Mouse (Mus musculus) skeletal muscle tissue, adult 2 months (tissue): ENCODE measurements around the gene Chd6.

Experiments
- DNase-seq: peaks from one replicate; pipeline ENCODE4 v3.0.0-alpha.2; 2012; ENCODE audit warnings: low read depth, low spot score

The Chd6 gene

DNA sequence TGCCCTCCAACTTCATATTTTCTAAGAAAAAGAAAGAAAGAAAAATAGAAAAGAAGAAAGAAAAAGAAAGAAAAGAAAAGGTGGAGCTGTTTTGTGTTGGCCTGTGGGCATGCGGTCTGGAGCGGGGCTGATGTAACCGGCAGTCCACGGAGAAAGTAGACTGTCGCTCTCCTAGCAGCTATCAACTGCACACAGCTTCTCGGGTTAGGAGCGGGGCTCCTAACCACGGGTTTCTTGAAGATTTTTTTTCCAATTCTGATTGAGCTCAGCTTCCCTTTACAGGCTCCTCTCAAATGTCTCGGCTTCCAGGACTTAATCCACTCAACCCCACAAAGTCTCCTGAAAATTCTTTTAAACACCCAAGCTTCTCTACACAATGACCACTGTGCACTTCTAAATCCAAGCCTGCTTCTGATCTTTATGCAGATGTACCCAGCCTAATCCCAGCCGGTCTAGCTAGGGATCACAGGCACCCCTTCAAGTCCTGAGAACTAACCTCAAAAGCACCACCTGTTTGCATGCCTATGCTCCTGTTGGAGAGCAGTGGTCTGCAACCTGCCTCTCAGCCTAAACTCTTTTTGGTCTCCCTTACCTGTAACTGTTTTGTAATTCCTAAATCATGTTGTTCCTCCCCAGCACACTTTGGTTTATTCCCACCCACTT, 42.6 kb downstream of the Chd6 start:
- no peak for DNase-seq

DNA sequence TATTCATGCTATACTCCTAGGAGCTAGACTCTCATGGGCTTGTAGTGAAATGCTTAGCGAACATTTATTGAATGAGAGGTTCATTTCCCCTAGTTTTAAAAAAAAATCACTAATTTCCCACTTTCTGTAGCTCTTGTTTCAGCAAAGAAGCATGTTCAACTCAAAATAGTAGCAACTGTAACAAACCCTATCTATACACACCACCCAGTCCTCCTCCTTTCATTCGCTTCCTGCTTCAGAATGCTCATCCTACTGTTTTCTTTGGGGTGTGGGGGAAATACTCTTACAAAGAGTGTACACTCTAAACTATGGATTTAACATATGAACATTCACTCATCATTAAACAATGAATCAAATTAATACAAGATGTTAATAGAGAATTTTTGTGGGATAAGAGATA, 43.3 kb downstream of the Chd6 start:
- no peak for DNase-seq

DNA sequence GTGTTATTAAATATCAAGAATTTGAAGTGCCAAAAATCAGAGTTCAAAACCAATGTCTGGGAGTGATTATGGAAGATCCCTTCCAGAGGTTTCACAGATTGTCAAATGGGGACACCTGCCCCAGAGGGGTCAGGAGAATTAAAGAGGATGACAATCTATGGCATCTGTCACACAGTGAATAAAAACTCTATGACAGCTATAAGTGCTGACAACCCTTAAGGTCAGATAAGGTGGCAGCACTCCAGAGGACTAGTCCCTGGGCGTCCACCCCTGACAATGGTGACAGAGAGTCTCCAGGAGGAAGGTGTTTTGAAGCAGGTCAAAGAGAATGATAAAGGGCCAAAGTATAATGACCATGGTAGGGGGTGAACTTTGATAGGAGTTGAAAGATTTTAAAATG, 44.0 kb downstream of the Chd6 start:
- no peak for DNase-seq

DNA sequence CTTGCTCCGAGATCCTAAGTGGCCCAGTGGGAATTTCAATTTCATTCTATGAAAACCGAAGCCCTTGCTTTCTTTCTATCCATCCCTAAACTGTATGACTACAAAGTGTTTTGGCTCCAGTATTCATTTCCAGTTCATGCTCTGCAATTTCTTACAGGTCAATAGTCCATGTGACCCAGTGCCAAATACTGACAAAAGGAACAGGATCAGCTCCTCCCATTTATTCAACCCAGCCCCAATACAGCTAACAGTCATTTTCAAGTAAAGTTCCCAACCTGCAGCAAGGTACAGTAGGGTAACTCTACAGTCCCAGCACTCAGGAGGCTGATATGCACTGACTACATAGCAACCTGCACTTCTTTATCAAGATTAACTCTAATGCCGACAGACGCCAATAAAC, 50.0 kb downstream of the Chd6 start:
- DNase-seq, result no peak

DNA sequence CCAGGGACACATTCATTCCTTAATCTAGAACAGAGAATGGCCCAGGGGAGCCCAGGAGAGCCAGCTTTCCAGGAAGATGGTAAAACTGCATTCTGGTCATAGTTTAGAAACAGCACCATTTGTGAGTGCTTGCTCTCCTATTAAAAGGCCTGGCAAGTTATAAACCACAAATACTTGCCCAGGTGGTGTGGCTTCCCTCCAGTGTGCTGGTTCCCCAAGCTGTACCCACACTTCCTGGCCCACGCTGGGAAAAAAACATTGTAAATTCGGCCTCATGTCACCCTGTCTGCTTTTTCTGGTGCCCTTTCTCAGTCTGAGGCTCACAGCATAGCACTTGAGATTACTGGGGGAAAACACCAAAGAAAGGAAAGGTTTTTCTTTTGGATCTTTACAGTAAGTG, 55.1 kb downstream of the Chd6 start:
- no peak for DNase-seq

DNA sequence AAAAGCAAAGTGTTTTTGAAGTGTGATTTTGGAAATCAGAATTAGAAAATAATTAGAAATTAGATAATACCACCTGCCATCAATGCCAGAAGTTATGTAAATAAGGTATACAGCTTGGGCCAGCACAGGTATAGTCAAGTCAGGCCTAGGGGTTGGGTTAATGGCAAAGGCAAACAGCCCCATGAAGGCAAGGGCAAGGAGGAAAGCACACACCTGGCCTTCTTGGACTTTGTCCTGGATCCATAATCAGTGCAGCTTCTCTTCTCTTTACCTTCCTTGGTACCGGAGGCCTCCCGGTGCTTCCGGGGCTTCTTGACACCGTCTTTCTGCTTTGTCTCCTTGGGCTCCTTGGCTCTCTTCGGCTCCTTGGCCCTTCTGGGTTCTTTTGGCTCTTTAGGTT, 56.7 kb downstream of the Chd6 start:
- no peak for DNase-seq

DNA sequence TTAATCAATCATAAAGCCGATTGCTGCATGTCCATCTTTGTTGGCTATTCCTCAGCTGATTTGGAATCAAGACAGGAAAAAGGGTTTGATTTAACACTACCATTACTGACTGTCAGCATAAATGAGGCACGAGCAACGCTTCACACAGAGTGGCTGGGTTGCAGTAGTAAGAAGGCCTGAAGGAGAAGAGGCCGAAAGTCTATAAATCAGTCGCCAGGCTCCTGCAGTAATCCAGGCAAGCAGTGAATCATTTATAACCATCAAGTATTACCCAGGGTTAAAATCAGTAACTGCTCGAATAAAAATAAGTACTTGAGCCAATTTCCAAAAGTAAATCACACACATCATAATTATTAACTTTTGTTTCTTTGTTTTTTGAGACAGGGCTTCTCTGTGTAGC, 59.4 kb downstream of the Chd6 start:
- no peak for DNase-seq

DNA sequence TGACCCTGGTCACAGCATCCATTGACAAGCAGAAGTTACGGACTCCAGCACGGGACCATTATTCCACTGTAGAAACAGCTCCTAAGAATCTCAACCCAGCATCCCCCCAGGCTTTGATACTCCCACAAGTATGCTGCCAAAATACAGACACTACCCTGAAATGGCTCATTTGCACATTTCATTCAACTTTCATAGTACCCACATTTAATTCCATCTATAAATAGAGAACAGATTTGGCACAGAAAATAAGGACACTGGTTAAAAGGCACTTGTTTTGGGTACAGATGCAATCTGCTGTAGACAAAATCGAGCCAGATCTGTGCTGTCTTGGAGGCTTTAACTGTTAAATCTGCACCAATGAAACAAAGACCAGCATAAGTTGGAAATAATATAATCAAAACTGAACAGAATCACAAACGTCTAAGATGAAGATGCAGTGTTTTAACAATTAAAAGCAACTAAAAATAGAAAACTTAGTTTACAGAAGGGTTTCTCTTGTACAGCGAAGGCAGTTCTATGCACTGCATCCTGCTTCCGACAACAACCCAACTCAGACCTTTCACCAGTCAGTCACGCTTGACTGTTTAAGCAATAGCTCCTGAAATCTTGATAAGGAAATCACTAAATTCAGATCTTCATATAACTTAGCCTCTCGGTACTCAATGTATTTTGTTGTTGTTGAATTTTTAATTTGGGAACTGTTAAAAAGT, 64.2 kb downstream of the Chd6 start:
- DNase-seq, result no peak

DNA sequence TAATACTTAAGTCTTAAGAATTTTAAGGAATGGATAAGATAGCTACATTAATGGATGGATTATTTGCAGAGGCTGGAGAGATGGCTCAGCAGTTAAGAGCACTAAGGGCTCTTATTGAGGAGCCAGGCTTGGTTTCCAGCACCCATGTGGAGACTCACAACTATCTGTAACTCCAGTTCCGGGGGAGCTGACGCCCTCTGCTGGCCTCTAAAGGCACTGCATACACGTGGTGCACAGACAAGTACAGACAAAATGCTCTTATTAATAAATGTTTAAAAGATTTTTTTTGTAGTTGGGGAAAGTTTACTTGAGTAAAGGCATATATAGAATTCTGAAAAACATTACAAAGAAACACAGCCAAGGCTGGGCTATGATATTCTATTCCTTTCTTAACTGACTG, 66.0 kb downstream of the Chd6 start:
- no peak for DNase-seq

DNA sequence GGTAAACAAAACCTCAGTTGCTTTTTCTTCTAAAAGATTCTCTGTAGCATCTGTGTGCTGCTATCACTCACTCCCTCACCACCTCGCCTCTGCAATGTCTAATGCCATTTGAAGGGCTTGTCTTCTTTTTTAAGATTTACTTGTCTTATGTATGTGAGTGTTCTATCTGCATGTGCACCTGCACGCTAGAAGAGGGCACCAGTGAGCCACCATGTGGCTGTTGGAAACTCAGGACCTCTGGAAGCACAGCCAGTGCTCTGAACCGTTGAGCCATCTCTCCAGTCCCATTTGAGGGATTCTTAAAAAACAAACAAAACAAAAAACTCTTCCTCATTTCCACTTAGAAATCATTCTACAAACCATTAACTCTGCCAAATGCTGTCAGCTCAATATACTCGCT, 68.1 kb downstream of the Chd6 start:
- no peak for DNase-seq

DNA sequence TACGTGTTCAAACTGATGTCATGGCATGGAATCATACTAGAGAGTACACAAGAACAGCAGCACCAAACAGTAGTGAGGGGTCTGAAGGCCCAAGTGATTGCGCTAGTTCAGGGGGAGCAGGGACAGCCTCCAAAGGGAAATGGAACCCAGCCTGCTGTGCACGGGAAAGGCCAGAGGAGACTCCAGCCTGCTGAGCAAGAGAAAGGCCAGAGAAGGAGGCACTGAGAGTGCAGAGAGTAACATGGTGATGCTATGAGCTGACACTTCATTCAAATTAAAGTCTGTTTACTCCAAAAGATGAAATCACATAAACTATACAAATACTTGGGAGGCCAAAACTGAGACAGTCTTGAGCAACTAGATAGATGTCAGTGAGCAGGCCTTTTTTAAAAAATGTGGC, 71.1 kb downstream of the Chd6 start:
- no peak for DNase-seq

DNA sequence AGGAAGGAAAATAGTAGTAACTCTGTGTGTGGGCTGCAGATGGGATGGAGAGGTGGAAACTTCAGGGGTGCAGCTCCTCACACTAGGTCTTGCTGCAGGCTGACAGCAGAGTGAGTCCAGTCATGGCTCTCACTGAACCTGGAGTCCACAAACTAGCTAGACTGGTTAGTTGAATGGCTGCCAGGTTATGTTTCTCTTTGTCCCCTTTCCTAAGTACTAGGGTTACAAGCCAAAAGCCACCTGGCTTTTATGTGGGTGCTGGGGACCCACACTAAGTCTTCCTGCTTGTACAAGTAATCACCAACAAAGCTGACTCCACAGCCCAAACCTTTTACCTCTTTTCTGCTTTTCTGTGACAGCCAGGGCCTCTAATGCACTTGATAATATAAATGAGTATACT, 75.7 kb downstream of the Chd6 start:
- no peak for DNase-seq

DNA sequence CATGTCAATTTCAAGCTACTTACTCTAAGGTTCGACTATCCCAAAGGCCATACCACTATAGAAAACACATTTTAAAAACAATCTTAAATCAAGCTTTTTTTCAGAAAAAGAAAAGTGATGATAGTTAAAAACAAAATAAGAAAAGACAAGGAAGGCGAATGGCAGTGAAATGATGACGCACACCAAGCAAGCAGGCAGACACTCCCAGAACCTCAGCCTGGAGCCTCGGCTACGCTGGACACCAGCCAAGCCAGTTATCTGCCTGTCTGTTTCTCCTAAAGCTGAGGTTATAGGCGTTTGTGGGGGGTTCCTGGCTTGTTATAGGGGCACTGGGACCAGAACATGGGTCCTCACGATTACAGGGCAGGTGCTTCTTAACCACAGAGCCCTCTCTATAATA, 76.5 kb downstream of the Chd6 start:
- DNase-seq, result no peak

DNA sequence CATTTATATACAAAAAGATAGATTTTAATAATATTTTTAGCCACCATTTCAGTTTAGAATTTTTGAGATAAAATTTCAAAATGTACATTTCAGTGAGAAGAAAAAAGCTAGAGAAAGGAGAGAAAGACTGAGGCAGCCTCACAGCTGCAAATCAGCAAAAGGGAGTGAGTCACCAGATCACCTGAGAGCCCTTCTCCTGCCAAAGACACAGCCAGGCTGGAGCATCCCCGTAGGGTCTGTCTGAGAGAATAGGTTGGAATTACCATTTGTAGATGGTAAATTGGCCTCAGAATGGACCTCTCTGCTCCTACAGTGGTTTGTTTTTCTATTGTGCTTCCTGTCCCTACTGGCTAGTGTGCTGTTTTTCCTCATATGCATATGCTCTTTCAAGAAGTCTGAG, 84.3 kb downstream of the Chd6 start:
- no peak for DNase-seq

DNA sequence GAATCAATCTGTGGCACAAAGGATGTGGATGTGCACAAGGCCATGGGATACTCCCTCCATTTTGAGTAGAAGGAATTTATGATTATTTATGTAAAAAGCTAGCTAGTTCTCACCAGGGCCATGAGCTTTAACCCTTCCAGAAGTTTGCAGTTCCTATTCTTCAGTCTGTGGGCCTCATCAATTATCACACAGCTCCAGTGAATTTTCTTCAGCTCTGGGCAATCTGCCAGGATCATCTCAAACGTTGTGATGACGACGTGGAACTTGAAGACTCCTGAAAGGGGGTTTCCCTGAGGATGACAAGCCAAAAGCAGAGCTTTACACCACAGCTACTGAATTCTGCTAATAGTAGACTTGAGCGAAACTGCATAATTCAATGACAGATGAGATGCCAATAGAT, 91.0 kb downstream of the Chd6 start:
- DNase-seq, result no peak

DNA sequence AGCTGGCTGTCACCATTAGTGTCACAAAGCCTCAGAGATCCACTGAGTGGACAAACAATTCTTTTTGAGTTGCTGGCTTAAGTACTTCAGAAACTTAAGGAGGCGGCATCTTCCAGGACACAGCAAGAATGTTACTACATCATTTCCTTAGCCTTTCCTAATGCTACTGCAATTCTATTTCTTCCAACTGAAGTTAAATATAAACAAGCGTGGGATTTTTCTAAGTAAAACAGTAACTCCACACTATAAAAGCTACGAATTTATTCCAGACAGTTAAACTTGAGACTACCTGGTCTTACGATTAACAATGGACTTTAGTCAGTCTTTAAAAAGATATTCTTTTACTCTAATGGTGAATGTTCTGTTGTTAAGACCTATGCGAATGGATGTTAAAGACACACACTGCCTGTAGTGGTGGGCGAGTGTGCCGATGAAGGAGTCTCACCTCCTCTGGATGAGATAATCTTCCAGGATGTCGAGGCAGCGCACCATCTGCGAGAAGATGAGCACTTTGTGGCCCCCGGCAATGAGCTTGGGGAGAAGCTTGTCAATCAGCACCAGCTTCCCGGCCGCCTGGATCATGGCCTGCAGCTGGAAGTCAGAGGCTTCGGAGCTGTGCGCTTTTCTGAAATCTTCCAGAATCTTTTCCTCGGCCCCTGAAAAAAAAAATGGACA, 96.2 kb downstream of the Chd6 start:
- no peak for DNase-seq

DNA sequence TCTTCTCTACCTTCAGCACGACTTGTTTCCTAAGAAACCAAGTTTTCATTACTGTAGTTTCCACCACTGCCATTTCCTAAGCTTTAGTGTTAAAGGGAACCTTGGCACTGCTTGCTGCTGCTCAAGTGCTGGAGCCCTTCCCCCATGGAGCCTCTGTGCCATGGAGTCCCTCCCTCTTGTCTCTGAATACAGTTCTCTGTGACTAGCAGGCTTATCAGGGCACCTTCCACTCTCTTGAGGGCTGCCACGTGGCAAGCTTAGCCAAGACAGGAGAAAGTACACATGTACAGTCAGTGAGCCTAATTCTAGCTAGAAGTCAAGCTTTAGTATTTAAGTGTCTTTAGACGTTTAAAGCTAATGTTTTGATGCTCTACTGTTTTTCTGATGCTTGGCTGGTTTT, 104.5 kb downstream of the Chd6 start:
- no peak for DNase-seq

DNA sequence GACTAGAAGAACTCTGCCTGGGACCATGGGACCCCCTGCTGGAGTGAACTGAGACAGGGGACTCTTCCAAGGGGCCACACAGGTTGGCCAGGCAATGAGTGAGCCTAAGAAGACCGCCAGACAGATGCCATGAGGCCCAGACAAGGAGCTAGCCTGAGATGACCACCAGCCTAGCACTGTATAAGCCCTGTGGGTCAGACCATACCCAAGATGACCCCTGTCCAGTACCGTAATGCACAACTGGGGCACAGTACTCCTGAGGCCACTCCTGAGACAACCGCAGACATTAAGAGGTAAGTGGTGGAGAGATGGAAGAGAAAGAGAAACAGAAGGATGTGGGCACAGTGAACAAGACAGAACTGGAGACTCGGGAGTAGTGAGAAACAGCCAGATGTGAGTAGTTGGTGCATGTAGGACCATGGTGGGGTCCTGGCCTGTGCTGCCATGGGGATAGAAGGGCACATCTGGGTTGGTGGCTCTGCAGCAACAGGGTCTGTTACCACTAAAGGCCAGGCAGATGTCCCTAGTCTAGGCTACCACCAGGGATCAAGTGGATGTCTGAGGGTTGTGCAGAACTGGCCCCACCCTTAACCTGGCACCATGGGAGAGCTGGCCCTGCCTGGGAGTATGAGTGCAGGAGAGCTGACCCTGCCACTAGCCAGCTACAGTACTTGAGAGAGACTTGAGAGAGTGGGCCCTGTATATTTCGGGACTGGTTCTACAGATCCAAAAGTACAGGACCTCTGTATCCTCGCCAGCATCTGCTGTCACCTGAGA, 111.7 kb downstream of the Chd6 start:
- DNase-seq, result no peak

DNA sequence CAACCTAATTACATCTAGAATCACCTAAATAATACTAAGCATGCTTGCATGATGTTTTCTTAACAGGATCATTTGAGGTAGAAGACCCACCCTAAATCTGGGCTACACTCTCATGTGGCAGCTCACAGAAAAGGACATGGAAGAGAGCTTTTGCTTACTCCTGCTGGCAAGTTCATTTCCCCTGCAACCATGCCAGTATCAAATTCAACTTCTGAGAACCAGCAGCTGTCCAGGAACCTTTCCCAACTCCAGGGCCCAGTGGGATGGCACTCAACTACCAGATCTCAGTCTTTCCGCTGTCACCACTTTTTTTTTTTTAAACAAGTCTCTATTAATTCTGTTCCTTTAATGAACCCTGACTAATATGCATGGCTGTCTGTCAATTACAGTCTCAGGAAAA, 114.7 kb downstream of the Chd6 start:
- peak; percentile 72 for DNase-seq

DNA sequence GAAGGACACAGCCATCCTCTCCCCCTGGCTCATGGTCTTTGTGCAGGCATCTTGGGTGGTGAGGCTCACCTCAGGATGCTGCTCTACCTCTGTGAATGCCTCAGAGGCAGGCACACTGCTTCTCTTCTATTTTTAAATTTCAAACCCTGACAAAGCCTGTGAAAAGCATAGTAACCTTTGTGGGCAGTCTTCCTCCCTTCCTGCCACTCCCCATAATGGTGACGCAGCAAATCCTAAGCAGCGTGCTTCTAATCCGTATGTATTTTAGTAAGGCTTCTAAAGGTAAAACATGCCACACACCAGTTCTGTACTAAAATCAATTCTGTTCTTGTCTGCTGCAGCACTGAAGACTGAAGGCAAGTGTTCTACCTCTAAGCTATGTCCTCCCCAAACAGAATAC, 116.4 kb downstream of the Chd6 start:
- DNase-seq, result no peak

DNA sequence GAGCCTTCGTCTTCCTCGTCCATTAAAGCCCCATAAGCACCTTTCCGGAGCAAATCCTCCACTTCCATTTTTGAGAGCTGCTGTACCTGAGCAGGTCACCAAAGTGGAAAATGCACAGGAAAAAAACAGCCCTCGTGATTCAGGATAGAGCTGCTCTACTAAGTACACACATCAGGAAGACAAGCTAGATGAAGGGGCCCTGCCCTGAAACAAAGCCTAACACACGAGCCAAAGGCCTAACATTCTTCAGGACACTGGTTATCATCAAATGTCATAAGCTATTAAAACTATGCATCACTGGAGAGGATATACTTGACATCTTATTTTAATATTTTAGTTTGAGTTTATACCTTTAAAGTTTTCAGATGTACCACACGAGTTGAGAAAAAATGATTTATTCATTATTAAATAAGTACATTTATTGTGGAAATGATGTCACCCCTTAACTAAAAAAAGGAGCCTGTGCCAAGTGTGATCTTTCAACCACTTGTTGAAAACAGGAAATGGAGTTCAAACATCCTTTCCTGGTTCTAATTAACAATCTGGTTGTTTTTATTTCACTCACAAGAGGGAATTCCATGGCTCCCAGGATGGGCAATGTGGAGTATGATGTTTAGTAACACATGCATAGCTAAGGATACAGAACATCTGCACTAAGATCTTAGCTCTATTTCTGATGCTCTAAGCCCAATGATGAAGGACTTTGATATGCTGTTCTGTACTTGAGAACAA, 118.4 kb downstream of the Chd6 start:
- DNase-seq, result no peak

DNA sequence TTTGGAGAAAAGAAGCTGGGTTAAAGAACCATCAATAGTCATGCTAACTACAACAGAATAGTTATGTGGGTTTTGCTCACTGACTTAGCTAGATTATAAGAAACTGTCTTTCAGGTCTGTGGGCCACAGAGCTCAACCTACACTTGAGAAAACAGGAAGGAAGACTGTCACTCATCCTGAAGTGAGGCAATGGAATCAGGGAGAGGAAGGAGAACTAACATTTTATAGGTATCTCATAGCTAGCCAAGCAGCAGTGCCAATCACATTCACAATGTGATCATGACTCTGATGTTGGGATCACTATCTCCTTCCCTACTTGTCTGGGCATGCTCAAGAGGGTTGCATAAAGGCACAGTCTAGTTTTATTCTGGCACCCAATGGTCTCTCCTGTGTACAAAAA, 121.4 kb downstream of the Chd6 start:
- DNase-seq, result no peak
